Mouse (Mus musculus): Measurements from ENCODE around the gene Slc18b1. TPM values are rescaled to one million over a fixed set of nuclear protein-coding genes. Genes with fewer than 3 reads are reported as not detected.

Slc18b1 gene
- polyA plus RNA-seq (2014; fragmentation: Illumina TruSeq; extraction: RNeasy Lipid Tissue Mini Kit (QIAGEN cat#74804); ENCODE audit: low read depth, low replicate concordance) = 34.5 TPM

GRCm38 (mm10) chr10:23796551-23797503 lies at the start of gene Slc18b1:
Slc18b1 (plus strand) TSS chr10:23796986.

GRCm38 (mm10) chr10:23787062-23787821 lies 9.5 kb upstream of the Slc18b1 start, which contains the start of gene Rps12:
Rps12 (minus strand) TSS chr10:23787275.

GRCm38 (mm10) chr10:23851228-23851912 lies 54.6 kb downstream of the Slc18b1 start, which contains the start of gene Vnn3:
Vnn3 (plus strand) TSS chr10:23851462.

Other genes with a start within 250 kb of the Slc18b1 start
- 250 TPM for gene Rps12, start 9.7 kb upstream of the Slc18b1 start, polyA plus RNA-seq (2014; fragmentation: Illumina TruSeq; extraction: RNeasy Lipid Tissue Mini Kit (QIAGEN cat#74804); ENCODE audit: low read depth, low replicate concordance)
- 56.3 TPM for gene Vnn3, start 54.5 kb downstream of the Slc18b1 start, polyA plus RNA-seq (2014; fragmentation: Illumina TruSeq; extraction: RNeasy Lipid Tissue Mini Kit (QIAGEN cat#74804); ENCODE audit: low read depth, low replicate concordance)
- gene Vnn1, start 97.7 kb downstream of the Slc18b1 start, polyA plus RNA-seq (2014; fragmentation: Illumina TruSeq; extraction: RNeasy Lipid Tissue Mini Kit (QIAGEN cat#74804); ENCODE audit: low read depth, low replicate concordance) = 50.1 TPM
- gene Taar1, start 123.4 kb downstream of the Slc18b1 start, polyA plus RNA-seq (2014; fragmentation: Illumina TruSeq; extraction: RNeasy Lipid Tissue Mini Kit (QIAGEN cat#74804); ENCODE audit: low read depth, low replicate concordance) = not detected
- gene Taar2, start 141.6 kb downstream of the Slc18b1 start, polyA plus RNA-seq (2014; fragmentation: Illumina TruSeq; extraction: RNeasy Lipid Tissue Mini Kit (QIAGEN cat#74804); ENCODE audit: low read depth, low replicate concordance) = not detected
- not detected for gene Taar3, start 152.6 kb downstream of the Slc18b1 start, polyA plus RNA-seq (2014; fragmentation: Illumina TruSeq; extraction: RNeasy Lipid Tissue Mini Kit (QIAGEN cat#74804); ENCODE audit: low read depth, low replicate concordance)
- not detected for gene Taar4, start 163.5 kb downstream of the Slc18b1 start, polyA plus RNA-seq (2014; fragmentation: Illumina TruSeq; extraction: RNeasy Lipid Tissue Mini Kit (QIAGEN cat#74804); ENCODE audit: low read depth, low replicate concordance)
- gene Taar5, start 173.7 kb downstream of the Slc18b1 start, polyA plus RNA-seq (2014; fragmentation: Illumina TruSeq; extraction: RNeasy Lipid Tissue Mini Kit (QIAGEN cat#74804); ENCODE audit: low read depth, low replicate concordance) = not detected
- not detected for gene Taar6, start 188.7 kb downstream of the Slc18b1 start, polyA plus RNA-seq (2014; fragmentation: Illumina TruSeq; extraction: RNeasy Lipid Tissue Mini Kit (QIAGEN cat#74804); ENCODE audit: low read depth, low replicate concordance)
- gene Taar7a, start 196.5 kb downstream of the Slc18b1 start, polyA plus RNA-seq (2014; fragmentation: Illumina TruSeq; extraction: RNeasy Lipid Tissue Mini Kit (QIAGEN cat#74804); ENCODE audit: low read depth, low replicate concordance) = not detected
- gene Taar7b, start 203.0 kb downstream of the Slc18b1 start, polyA plus RNA-seq (2014; fragmentation: Illumina TruSeq; extraction: RNeasy Lipid Tissue Mini Kit (QIAGEN cat#74804); ENCODE audit: low read depth, low replicate concordance) = not detected
- gene Taar7d, start 230.2 kb downstream of the Slc18b1 start, polyA plus RNA-seq (2014; fragmentation: Illumina TruSeq; extraction: RNeasy Lipid Tissue Mini Kit (QIAGEN cat#74804); ENCODE audit: low read depth, low replicate concordance) = not detected
- not detected for gene Taar7e, start 240.6 kb downstream of the Slc18b1 start, polyA plus RNA-seq (2014; fragmentation: Illumina TruSeq; extraction: RNeasy Lipid Tissue Mini Kit (QIAGEN cat#74804); ENCODE audit: low read depth, low replicate concordance)